Comparison of ENCODE assay signal across 27 mouse cellular contexts in genomic region chr7:134943063-134943462, GRCm38 (mm10). TPM values are rescaled to one million over a fixed set of nuclear protein-coding genes. Genes with fewer than 3 reads are reported as not detected.
"Had no signal": no experiment of that assay in that cellular context is flagged by ENCODE, and none has a peak within 500 bp of the region (broad histone marks: within the 10 kb centered on the region; RNA-seq: fewer than 3 reads in every experiment).

No protein-coding gene starts in this region.

- H3K27ac ChIP-seq: embryonic facial prominence, embryonic 10.5 days; embryonic facial prominence, embryonic 12.5 days; embryonic facial prominence, embryonic 13.5 days; embryonic facial prominence, embryonic 15.5 days; forebrain, embryonic 10.5 days; forebrain, embryonic 12.5 days; forebrain, embryonic 13.5 days; forebrain, embryonic 15.5 days; gastrocnemius, adult 2 months; heart, adult 2 months; heart, embryonic 10.5 days had no signal

- DNase-seq: cerebellum, adult 9-11 months; cerebellum, postnatal 14 days; cerebellum, postnatal 25 days; cerebellum, postnatal 36 days; embryo, embryonic 11 days; forebrain, postnatal 0 days; gastrocnemius, adult 2 months; gastrocnemius, postnatal 10 days; gastrocnemius, postnatal 14 days; gastrocnemius, postnatal 25 days; gastrocnemius, postnatal 36 days; heart, adult 18-20 months; heart, adult 2 months had no signal

- H3K4me3 ChIP-seq: embryonic facial prominence, embryonic 10.5 days; embryonic facial prominence, embryonic 12.5 days; embryonic facial prominence, embryonic 13.5 days; embryonic facial prominence, embryonic 15.5 days; erythroblast, embryonic 14.5 days; forebrain, embryonic 10.5 days; forebrain, embryonic 12.5 days; forebrain, embryonic 13.5 days; forebrain, embryonic 15.5 days; gastrocnemius, adult 2 months; heart, adult 2 months; heart, embryonic 10.5 days had no signal

RNA-seq across cellular contexts. Expression of gene Fam196a, which starts 4.8 kb away (rescaled TPM):
- total RNA-seq: common myeloid progenitor, adult 5-6 weeks; gastrocnemius, adult 8-10 months; granulocyte monocyte progenitor cell, adult 5-6 weeks; heart, adult 18-20 months; heart, adult 2 months; heart, adult 8-10 months had no signal
- polyA plus RNA-seq: erythroblast, embryonic 14.5 days; heart, adult 2 months had no signal
